Mouse (Mus musculus) E14TG2a.4 (cell line): ENCODE data around the gene Nt5c.

Experiments used
- CTCF ChIP-seq: conservative IDR thresholded peaks from 2 replicates; pipeline ENCODE4 v1.5.1; 2014; ENCODE audit warnings: low read length
- NANOG ChIP-seq: IDR thresholded peaks from 2 replicates; pipeline ENCODE4 v1.6.1; 2014; ENCODE audit warnings: borderline replicate concordance, low read length, mixed read lengths

DNA sequence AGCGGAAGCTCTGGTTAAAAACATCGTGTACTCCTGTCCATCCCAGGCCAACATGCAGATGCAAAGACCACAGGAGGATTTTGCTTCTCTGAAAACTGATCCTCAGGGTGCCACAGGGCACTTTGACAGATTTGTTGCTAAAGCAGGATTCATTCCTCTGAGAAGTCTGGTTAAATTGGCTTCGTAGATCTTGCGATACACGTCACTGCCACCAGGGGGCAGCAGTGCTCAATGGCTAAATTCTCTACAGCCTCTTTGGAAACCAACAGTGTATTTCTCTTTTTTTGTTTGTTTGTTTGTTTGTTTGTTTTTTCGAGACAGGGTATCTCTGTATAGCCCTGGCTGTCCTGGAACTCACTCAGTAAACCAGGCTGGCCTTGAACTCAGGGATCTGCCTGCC lies 7.9 kb downstream of the Nt5c start:
- peak; percentile 98 for TF ChIP-seq CTCF
- TF ChIP-seq NANOG = no peak
